Mouse (Mus musculus) frontal cortex, postnatal 25 days (tissue): Measurements from ENCODE around the gene Vps41.

ENCODE experiments used
- DNase-seq, 2 experiments: peaks; one replicate each; pipeline ENCODE4 v3.0.0; 2022; ENCODE audit warnings: low spot score in 2 of 2

The Vps41 gene

GRCm38 (mm10) chr13:18794454-18794853 is 77.4 kb downstream of the Vps41 start:
- DNase-seq = no peak

- no peak for DNase-seq
These were observed 80.5 kb downstream of the Vps41 start for GRCm38 (mm10) chr13:18797555-18797954.

- DNase-seq = no peak
These were observed 83.3 kb downstream of the Vps41 start for GRCm38 (mm10) chr13:18800434-18800833.

GRCm38 (mm10) chr13:18809465-18809864 is 92.4 kb downstream of the Vps41 start:
- no peak for DNase-seq

- DNase-seq = peak; percentile 29 to 66
These were observed 93.0 kb downstream of the Vps41 start for GRCm38 (mm10) chr13:18809978-18810675.

- DNase-seq = no peak
These were observed 107.5 kb downstream of the Vps41 start for GRCm38 (mm10) chr13:18824420-18825123.

- DNase-seq = no peak
These were observed 109.9 kb downstream of the Vps41 start for GRCm38 (mm10) chr13:18827029-18827428.

GRCm38 (mm10) chr13:18830486-18830885 is 113.4 kb downstream of the Vps41 start:
- no peak for DNase-seq

- no peak for DNase-seq
These were observed 122.1 kb downstream of the Vps41 start for GRCm38 (mm10) chr13:18839231-18839630.

- no peak for DNase-seq
These were observed 123.3 kb downstream of the Vps41 start for GRCm38 (mm10) chr13:18840366-18840765.

GRCm38 (mm10) chr13:18841019-18841418 is 123.9 kb downstream of the Vps41 start:
- no peak for DNase-seq

GRCm38 (mm10) chr13:18841752-18842282 is 124.7 kb downstream of the Vps41 start:
- DNase-seq = no peak

- DNase-seq = no peak
These were observed 125.5 kb downstream of the Vps41 start for GRCm38 (mm10) chr13:18842556-18842955.

GRCm38 (mm10) chr13:18843546-18843945 is 126.5 kb downstream of the Vps41 start:
- no peak for DNase-seq

- no peak for DNase-seq
These were observed 130.3 kb downstream of the Vps41 start for GRCm38 (mm10) chr13:18847386-18847785.

GRCm38 (mm10) chr13:18849563-18849962 is 132.5 kb downstream of the Vps41 start:
- DNase-seq = no peak

GRCm38 (mm10) chr13:18851182-18851581 is 134.1 kb downstream of the Vps41 start:
- DNase-seq = no peak

- DNase-seq = no peak
These were observed 135.6 kb downstream of the Vps41 start for GRCm38 (mm10) chr13:18852718-18853117.

- DNase-seq = no peak
These were observed 139.1 kb downstream of the Vps41 start for GRCm38 (mm10) chr13:18856026-18856802.

- peak; percentile 61 to 62 for DNase-seq
These were observed 141.1 kb downstream of the Vps41 start for GRCm38 (mm10) chr13:18858183-18858582.

- DNase-seq = no peak
These were observed 142.3 kb downstream of the Vps41 start for GRCm38 (mm10) chr13:18859389-18859788.

GRCm38 (mm10) chr13:18868030-18868490 is 151.0 kb downstream of the Vps41 start:
- DNase-seq = no peak
